Mouse (Mus musculus): ENCODE data around the gene Fam171a1. TPM values are rescaled to one million over a fixed set of nuclear protein-coding genes. Genes with fewer than 3 reads are reported as not detected.
A peak's percentile ranks its signal among the peaks of the same experiment; 100 is the strongest.

Gene Fam171a1
- polyA plus RNA-seq, 1 experiment from 2014 or later: 9.7 TPM

DNA sequence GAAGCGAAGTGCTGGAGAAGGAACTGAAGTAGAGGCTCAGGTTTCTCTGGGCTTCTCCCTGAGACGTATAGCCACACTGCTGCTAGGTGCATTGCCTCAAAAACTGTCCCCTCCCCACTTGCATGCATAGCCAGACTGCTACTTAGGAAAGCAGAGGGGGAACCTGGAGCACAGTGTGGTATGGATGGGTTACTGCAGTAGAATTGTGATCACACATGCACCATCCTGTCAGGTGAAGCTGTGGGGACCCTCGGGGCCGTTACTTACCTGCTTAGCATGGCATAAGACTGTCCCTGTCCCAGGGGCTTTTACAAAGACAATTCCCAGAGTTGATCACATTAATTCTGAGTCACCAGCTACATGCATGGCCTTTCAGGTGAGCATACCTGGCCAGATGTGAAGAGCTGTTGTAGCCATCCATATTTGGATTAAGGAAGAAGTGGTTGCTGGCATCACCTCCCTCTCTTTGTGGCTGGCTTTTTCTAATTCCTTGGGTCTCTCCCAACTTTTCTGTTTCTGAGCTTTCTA, 14.4 kb downstream of the Fam171a1 start:
- H3K9me3 ChIP-seq (ENCODE audit: control insufficient read depth, low read length): no peaks in the 10 kb centered on the region
- DNase-seq (ENCODE audit: low spot score) (no peak), ATAC-seq (ENCODE audit: low FRiP score, low TSS enrichment) (no peak; the same call in 1 of the 2 replicates)
- H3K4me2 ChIP-seq (replicated peaks; ENCODE audit: low read depth): no peak overlapping the region
- no peak for TF ChIP-seq EP300 (optimal IDR thresholded peaks at IDR 0.05)
- TF ChIP-seq CTCF (IDR thresholded peaks at IDR 0.05; ENCODE audit: low read depth): no peak
- no peak overlapping the region for H3K4me3 ChIP-seq (ENCODE audit: low read depth, low read length)
- no peaks in the 10 kb centered on the region for H3K36me3 ChIP-seq (ENCODE audit: control insufficient read depth, insufficient read depth, low read length)
- no peaks in the 10 kb centered on the region for H3K27me3 ChIP-seq (ENCODE audit: control insufficient read depth, insufficient read depth, low read length)
- H3K27ac ChIP-seq (replicated peaks): peak overlapping the region; percentile 58
- no peak overlapping the region for H3K9ac ChIP-seq (ENCODE audit: low read length)
- H3K4me1 ChIP-seq (replicated peaks; ENCODE audit: control insufficient read depth, insufficient read depth): no peaks in the 10 kb centered on the region
- WGBS: 63% methylated on average over 4 of the region's 4 CpGs

DNA sequence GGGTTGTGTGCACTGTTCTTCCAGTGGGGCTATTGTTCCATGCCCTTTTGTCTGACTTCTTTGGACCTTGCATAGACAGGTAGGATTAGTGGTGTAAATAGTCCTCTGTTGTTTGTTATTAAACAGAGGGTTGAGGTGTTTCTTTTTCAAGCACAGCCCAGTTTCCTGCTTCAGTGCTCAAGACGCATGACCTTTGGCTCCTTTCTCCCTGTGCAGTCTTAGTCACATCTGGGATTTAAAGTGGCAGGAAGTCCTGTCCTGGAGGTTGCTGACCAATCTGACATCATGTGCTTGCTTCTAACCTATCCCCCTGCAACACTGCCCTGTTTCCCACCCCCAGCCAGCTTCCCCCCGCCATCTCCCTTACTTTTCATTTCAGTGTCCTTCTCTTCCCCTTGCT, 14.9 kb downstream of the Fam171a1 start:
- no peaks in the 10 kb centered on the region for H3K36me3 ChIP-seq (ENCODE audit: control insufficient read depth, insufficient read depth, low read length)
- DNase-seq (ENCODE audit: low spot score) (peak; percentile 24), ATAC-seq (ENCODE audit: low FRiP score, low TSS enrichment) (peak; percentile 92)
- no peak for TF ChIP-seq EP300 (optimal IDR thresholded peaks at IDR 0.05)
- TF ChIP-seq CTCF (IDR thresholded peaks at IDR 0.05; ENCODE audit: low read depth): no peak
- H3K9ac ChIP-seq (ENCODE audit: low read length): no peak overlapping the region
- no peaks in the 10 kb centered on the region for H3K9me3 ChIP-seq (ENCODE audit: control insufficient read depth, low read length)
- peak overlapping the region; percentile 58 for H3K27ac ChIP-seq (replicated peaks)
- H3K4me3 ChIP-seq (ENCODE audit: low read depth, low read length): no peak overlapping the region
- no peaks in the 10 kb centered on the region for H3K27me3 ChIP-seq (ENCODE audit: control insufficient read depth, insufficient read depth, low read length)
- no peak overlapping the region for H3K4me2 ChIP-seq (replicated peaks; ENCODE audit: low read depth)
- WGBS: 71% methylated on average over 2 of the region's 2 CpGs
- no peaks in the 10 kb centered on the region for H3K4me1 ChIP-seq (replicated peaks; ENCODE audit: control insufficient read depth, insufficient read depth)

DNA sequence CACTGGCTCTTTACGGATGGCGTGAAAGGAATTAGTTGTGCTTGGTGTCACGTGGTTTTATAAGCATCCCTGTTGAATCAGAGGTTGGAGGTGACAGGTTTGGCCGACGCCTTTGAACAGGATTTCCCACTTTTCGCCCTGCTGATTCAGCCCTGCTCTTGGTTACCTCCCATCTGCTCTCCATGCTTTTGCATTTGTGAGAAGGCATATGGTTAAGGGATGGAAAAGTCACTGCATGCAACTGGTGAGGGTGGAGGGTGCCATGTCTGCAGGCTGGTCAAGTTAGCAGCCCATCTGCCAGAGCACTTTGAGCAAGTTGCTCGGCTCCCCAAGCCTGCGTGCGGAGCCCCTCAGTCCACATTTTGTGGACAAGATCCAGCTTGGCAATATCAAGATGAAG, 18.4 kb downstream of the Fam171a1 start:
- Histone ChIP-seq H3K27me3 (ENCODE audit: control insufficient read depth, insufficient read depth, low read length) (no peaks in the 10 kb centered on the region), H3K4me2 (replicated peaks; ENCODE audit: low read depth) (no peak overlapping the region), H3K4me1 (replicated peaks; ENCODE audit: control insufficient read depth, insufficient read depth) (peaks cover 2% of the 10 kb centered on the region; the same call in 1 of the 2 replicates), H3K9me3 (ENCODE audit: control insufficient read depth, low read length) (no peaks in the 10 kb centered on the region), H3K27ac (replicated peaks) (no peak overlapping the region), H3K9ac (ENCODE audit: low read length) (no peak overlapping the region), H3K4me3 (ENCODE audit: low read depth, low read length) (no peak overlapping the region), H3K36me3 (ENCODE audit: control insufficient read depth, insufficient read depth, low read length) (no peaks in the 10 kb centered on the region)
- TF ChIP-seq CTCF (IDR thresholded peaks at IDR 0.05; ENCODE audit: low read depth) (no peak), EP300 (optimal IDR thresholded peaks at IDR 0.05) (no peak)
- DNase-seq (ENCODE audit: low spot score): no peak
- no peak for ATAC-seq (ENCODE audit: low FRiP score, low TSS enrichment)
- 68% methylated on average over 9 of the region's 9 CpGs for WGBS

DNA sequence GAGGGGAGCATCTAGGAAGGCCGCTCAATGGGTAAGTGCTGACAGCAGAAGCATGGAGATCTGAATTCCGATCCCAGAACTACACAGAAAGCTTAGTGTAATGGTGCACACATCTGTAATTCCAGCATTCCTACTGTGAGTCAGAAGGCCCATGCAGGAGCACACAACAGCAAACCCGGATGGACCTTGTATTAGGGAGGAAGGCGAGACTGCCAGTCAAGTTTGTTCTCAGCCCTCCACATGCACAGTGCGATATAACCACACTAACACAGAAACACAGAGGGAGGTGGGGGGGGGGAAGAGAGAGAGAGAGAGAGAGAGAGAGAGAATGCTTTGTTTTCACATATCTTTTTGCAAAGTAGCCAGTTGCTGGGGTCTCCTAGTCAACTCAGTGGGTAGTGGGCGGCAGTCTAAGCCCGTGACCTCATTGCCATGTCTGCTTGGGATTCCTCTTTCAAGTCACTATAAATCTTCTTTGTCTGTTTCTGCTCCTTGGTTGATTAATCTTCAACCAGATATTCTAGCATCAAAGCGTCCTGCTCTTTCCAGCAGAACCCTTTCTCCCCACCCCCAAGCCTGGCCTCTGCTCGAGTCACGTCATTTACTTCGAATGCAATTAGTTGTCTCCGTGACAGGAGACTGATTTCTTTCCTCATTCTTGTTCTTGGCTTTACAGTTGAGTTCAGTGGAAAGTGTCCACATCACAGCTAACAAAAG, 20.7 kb downstream of the Fam171a1 start:
- no peak for TF ChIP-seq CTCF (IDR thresholded peaks at IDR 0.05; ENCODE audit: low read depth)
- TF ChIP-seq EP300 (optimal IDR thresholded peaks at IDR 0.05): no peak
- no peak overlapping the region for H3K4me2 ChIP-seq (replicated peaks; ENCODE audit: low read depth)
- peak; percentile 53 for DNase-seq (ENCODE audit: low spot score)
- H3K36me3 ChIP-seq (ENCODE audit: control insufficient read depth, insufficient read depth, low read length): no peaks in the 10 kb centered on the region
- no peaks in the 10 kb centered on the region for H3K27me3 ChIP-seq (ENCODE audit: control insufficient read depth, insufficient read depth, low read length)
- H3K9me3 ChIP-seq (ENCODE audit: control insufficient read depth, low read length): no peaks in the 10 kb centered on the region
- peak; percentile 71 for ATAC-seq (ENCODE audit: low FRiP score, low TSS enrichment)
- H3K9ac ChIP-seq (ENCODE audit: low read length): no peak overlapping the region
- WGBS: 41% methylated on average over 12 of the region's 12 CpGs
- peak overlapping the region; percentile 61; the same call in 1 of the 2 replicates for H3K27ac ChIP-seq (replicated peaks)
- no peak overlapping the region for H3K4me3 ChIP-seq (ENCODE audit: low read depth, low read length)
- peaks cover 5% of the 10 kb centered on the region; the same call in 1 of the 2 replicates for H3K4me1 ChIP-seq (replicated peaks; ENCODE audit: control insufficient read depth, insufficient read depth)

DNA sequence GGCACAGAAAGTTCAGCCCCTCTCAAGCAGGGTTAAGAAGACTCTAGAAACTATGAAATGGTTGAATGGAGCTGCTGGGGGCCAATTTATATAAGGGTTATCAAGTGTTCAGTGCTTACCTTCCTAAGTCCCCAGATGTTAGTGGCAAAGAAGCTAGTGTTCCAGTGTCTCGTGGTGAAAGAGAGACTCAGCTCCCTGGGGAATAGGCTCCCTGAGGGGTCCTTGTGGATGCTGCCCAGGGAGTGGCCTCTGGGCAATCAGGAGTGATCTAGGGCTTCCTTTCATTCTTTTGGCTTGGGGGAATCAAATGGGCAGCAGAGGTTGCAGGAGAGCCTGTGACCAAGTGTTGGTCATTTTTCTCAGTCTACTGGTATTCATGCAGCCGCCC, 21.3 kb downstream of the Fam171a1 start:
- no peak overlapping the region for H3K4me2 ChIP-seq (replicated peaks; ENCODE audit: low read depth)
- DNase-seq (ENCODE audit: low spot score) (no peak), ATAC-seq (ENCODE audit: low FRiP score, low TSS enrichment) (no peak)
- peaks cover 5% of the 10 kb centered on the region; the same call in 1 of the 2 replicates for H3K4me1 ChIP-seq (replicated peaks; ENCODE audit: control insufficient read depth, insufficient read depth)
- TF ChIP-seq CTCF (IDR thresholded peaks at IDR 0.05; ENCODE audit: low read depth) (no peak), EP300 (optimal IDR thresholded peaks at IDR 0.05) (no peak)
- no peaks in the 10 kb centered on the region for H3K9me3 ChIP-seq (ENCODE audit: control insufficient read depth, low read length)
- H3K27me3 ChIP-seq (ENCODE audit: control insufficient read depth, insufficient read depth, low read length): no peaks in the 10 kb centered on the region
- peak overlapping the region; percentile 65 for H3K27ac ChIP-seq (replicated peaks)
- WGBS: 40% methylated on average over 2 of the region's 2 CpGs
- no peak overlapping the region for H3K4me3 ChIP-seq (ENCODE audit: low read depth, low read length)
- no peaks in the 10 kb centered on the region for H3K36me3 ChIP-seq (ENCODE audit: control insufficient read depth, insufficient read depth, low read length)
- H3K9ac ChIP-seq (ENCODE audit: low read length): no peak overlapping the region

DNA sequence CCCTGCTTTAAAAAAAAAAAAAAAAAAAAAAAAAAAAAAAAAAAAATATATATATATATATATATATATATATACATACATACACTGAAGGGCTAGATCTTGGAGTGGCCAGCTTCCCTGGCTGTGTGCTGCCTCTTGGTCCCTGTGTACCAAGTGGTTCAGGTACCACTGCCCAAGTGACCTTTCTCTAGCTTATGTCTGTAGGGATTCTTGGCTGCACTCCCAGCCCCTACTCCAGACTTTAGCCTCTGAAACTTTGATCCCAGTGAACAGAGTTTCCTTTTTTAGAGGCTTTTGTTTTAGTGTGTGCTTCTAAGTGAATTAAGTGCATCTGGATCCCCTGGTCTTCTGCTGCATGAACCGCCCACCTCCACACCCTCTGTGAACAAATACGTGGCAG, 24.3 kb downstream of the Fam171a1 start:
- Histone ChIP-seq H3K27ac (replicated peaks) (no peak overlapping the region), H3K27me3 (ENCODE audit: control insufficient read depth, insufficient read depth, low read length) (no peaks in the 10 kb centered on the region), H3K4me2 (replicated peaks; ENCODE audit: low read depth) (no peak overlapping the region), H3K36me3 (ENCODE audit: control insufficient read depth, insufficient read depth, low read length) (no peaks in the 10 kb centered on the region), H3K4me3 (ENCODE audit: low read depth, low read length) (no peak overlapping the region), H3K9me3 (ENCODE audit: control insufficient read depth, low read length) (no peaks in the 10 kb centered on the region), H3K9ac (ENCODE audit: low read length) (no peak overlapping the region), H3K4me1 (replicated peaks; ENCODE audit: control insufficient read depth, insufficient read depth) (peaks cover 5% of the 10 kb centered on the region; the same call in 1 of the 2 replicates)
- TF ChIP-seq EP300 (optimal IDR thresholded peaks at IDR 0.05) (no peak), CTCF (IDR thresholded peaks at IDR 0.05; ENCODE audit: low read depth) (no peak)
- DNase-seq (ENCODE audit: low spot score) (no peak), ATAC-seq (ENCODE audit: low FRiP score, low TSS enrichment) (no peak)
- WGBS: 28% methylated on average over 2 of the region's 2 CpGs
